In genomic region chr16:95656535-95656934, GRCm38 (mm10) we compare ENCODE assay signal across 22 mouse cellular contexts. TPM values are rescaled to one million over a fixed set of nuclear protein-coding genes. Genes with fewer than 3 reads are reported as not detected.
A peak's percentile ranks its signal among the peaks of the same experiment; 100 is the strongest.
DNase-seq lines count a peak whose midpoint lies in the region; ATAC-seq and TF ChIP-seq lines count a peak whose summit lies in the region.
"Had no signal": no experiment of that assay in that cellular context is flagged by ENCODE, and none has a peak within 500 bp of the region (broad histone marks: within the 10 kb centered on the region; RNA-seq: fewer than 3 reads in every experiment).

No protein-coding gene starts in this region.

- peak; percentile 42; the same call in 1 of the 2 replicates for ATAC-seq in kidney, postnatal 0 days (replicated peaks; ENCODE audit: low FRiP score, low read depth)
- ATAC-seq in kidney, embryonic 16.5 days (ENCODE audit: low FRiP score, low TSS enrichment): no peak
- no peak for ATAC-seq in stomach, postnatal 0 days (ENCODE audit: low FRiP score, low TSS enrichment)
- ATAC-seq: intestine, embryonic 16.5 days had no signal

- H3K4me2 ChIP-seq in kidney, postnatal 0 days (ENCODE audit: low read length): no peak overlapping the region
- H3K4me2 ChIP-seq in kidney, embryonic 16.5 days (replicated peaks; ENCODE audit: low read depth, low read length): no peak overlapping the region
- no peak overlapping the region for H3K4me2 ChIP-seq in stomach, postnatal 0 days (replicated peaks; ENCODE audit: low read depth)
- H3K4me2 ChIP-seq: heart, embryonic 13.5 days; hindbrain, embryonic 12.5 days; lung, embryonic 15.5 days; neural tube, embryonic 15.5 days; stomach, embryonic 15.5 days had no signal

- no peak for TF ChIP-seq CTCF in kidney, postnatal 0 days (IDR thresholded peaks at IDR 0.05; ENCODE audit: low read depth)
- TF ChIP-seq CTCF in stomach, postnatal 0 days (IDR thresholded peaks at IDR 0.05; ENCODE audit: low read depth): no peak

- H3K4me1 ChIP-seq in kidney, postnatal 0 days (replicated peaks; ENCODE audit: insufficient read depth, low read length): no peaks in the 10 kb centered on the region
- no peaks in the 10 kb centered on the region for H3K4me1 ChIP-seq in kidney, embryonic 16.5 days (ENCODE audit: insufficient read depth, low read length)
- no peaks in the 10 kb centered on the region for H3K4me1 ChIP-seq in ES-E14 (ENCODE audit: control insufficient read depth in 2 of 2, insufficient read depth in 2 of 2, low read length in 2 of 2, poor library complexity in 1 of 2)
- no peaks in the 10 kb centered on the region for H3K4me1 ChIP-seq in stomach, postnatal 0 days (replicated peaks; ENCODE audit: control insufficient read depth, insufficient read depth)
- H3K4me1 ChIP-seq: heart, embryonic 13.5 days; hindbrain, embryonic 12.5 days; lung, embryonic 15.5 days; megakaryocyte, embryonic 14.5 days; stomach, embryonic 15.5 days had no signal

- no peaks in the 10 kb centered on the region for H3K9me3 ChIP-seq in kidney, postnatal 0 days (replicated peaks; ENCODE audit: low read length)
- H3K9me3 ChIP-seq in kidney, embryonic 16.5 days (ENCODE audit: low read length): peaks cover 8% of the 10 kb centered on the region; the same call in 1 of the 2 replicates
- no peaks in the 10 kb centered on the region for H3K9me3 ChIP-seq in ES-E14 (ENCODE audit: control insufficient read depth, insufficient read depth, low read depth, low read length)
- H3K9me3 ChIP-seq in stomach, postnatal 0 days (ENCODE audit: control insufficient read depth, low read length): peaks cover 6% of the 10 kb centered on the region; the same call in 1 of the 2 replicates
- H3K9me3 ChIP-seq: lung, embryonic 15.5 days; neural tube, embryonic 15.5 days; stomach, embryonic 15.5 days had no signal

- H3K27me3 ChIP-seq in kidney, postnatal 0 days (ENCODE audit: insufficient read depth, low read length): no peaks in the 10 kb centered on the region
- no peaks in the 10 kb centered on the region for H3K27me3 ChIP-seq in kidney, embryonic 16.5 days (ENCODE audit: insufficient read depth, low read length)
- no peaks in the 10 kb centered on the region for H3K27me3 ChIP-seq in stomach, postnatal 0 days (ENCODE audit: control insufficient read depth, insufficient read depth, low read length)
- H3K27me3 ChIP-seq: heart, embryonic 13.5 days; hindbrain, embryonic 12.5 days; lung, embryonic 15.5 days; neural tube, embryonic 15.5 days; stomach, embryonic 15.5 days had no signal

- in situ Hi-C loops in ES-E14 (cut with MboI; ENCODE audit: low sequenced_read_pairs in 2 of 2, unreplicated experiment in 2 of 2): loop anchor here in 1 of 2 experiments (10.0 kb wide), 1 partner anchor 288 kb away; no protein-coding TSS in a partner anchor

- no peaks in the 10 kb centered on the region for H3K36me3 ChIP-seq in kidney, postnatal 0 days (ENCODE audit: insufficient read depth, low read length)
- peaks cover 3% of the 10 kb centered on the region; the same call in 1 of the 2 replicates for H3K36me3 ChIP-seq in kidney, embryonic 16.5 days (ENCODE audit: insufficient read depth, low read length)
- no peaks in the 10 kb centered on the region for H3K36me3 ChIP-seq in ES-E14 (ENCODE audit: control insufficient read depth, insufficient read depth, low read length, poor library complexity, severe bottlenecking)
- no peaks in the 10 kb centered on the region for H3K36me3 ChIP-seq in stomach, postnatal 0 days (ENCODE audit: control insufficient read depth, insufficient read depth, low read length)
- H3K36me3 ChIP-seq: heart, embryonic 13.5 days; hindbrain, embryonic 12.5 days; lung, embryonic 15.5 days; neural tube, embryonic 15.5 days; stomach, embryonic 15.5 days had no signal

- H3K4me3 ChIP-seq in kidney, postnatal 0 days (replicated peaks; ENCODE audit: low read depth, low read length): no peak overlapping the region
- H3K4me3 ChIP-seq in kidney, embryonic 16.5 days (ENCODE audit: low read length): no peak overlapping the region
- H3K4me3 ChIP-seq in ES-E14 (ENCODE audit: insufficient read depth in 1 of 2, low read depth in 1 of 2, low read length in 2 of 2, poor library complexity in 1 of 2, severe bottlenecking in 1 of 2): no peak overlapping the region
- no peak overlapping the region for H3K4me3 ChIP-seq in stomach, postnatal 0 days (ENCODE audit: low read depth, low read length)
- H3K4me3 ChIP-seq: heart, embryonic 13.5 days; hindbrain, embryonic 12.5 days; lung, embryonic 15.5 days; megakaryocyte, embryonic 14.5 days; neural tube, embryonic 15.5 days; stomach, embryonic 15.5 days had no signal

- TF ChIP-seq EP300 in stomach, postnatal 0 days (optimal IDR thresholded peaks at IDR 0.05): no peak

- no peak for DNase-seq in kidney, postnatal 0 days (ENCODE audit: low spot score)
- peak; percentile 37 for DNase-seq in ES-E14 (ENCODE audit: low read depth, low spot score)
- DNase-seq in induced T-regulatory cell, adult 2 months (ENCODE audit: low read depth): peak; percentile 33
- DNase-seq in stomach, postnatal 0 days (ENCODE audit: low spot score): no peak
- DNase-seq in c-Kit-positive CD71-positive TER-119-positive erythroid progenitor cells, embryonic 14.5 days (ENCODE audit: low spot score): no peak
- DNase-seq in adrenal gland, adult 2 months: no peak
- DNase-seq: adrenal gland, postnatal 25 days; cerebellum, adult 9-11 months; embryo, embryonic 11 days; gastrocnemius, postnatal 36 days; kidney, postnatal 14 days; layer of hippocampus, adult 9-11 months; retina, postnatal 1 day; thymus, postnatal 36 days had no signal

- H3K27ac ChIP-seq in kidney, postnatal 0 days: no peak overlapping the region
- no peak overlapping the region for H3K27ac ChIP-seq in kidney, embryonic 16.5 days (ENCODE audit: low read length)
- no peak overlapping the region for H3K27ac ChIP-seq in ES-E14 (ENCODE audit: insufficient read depth, low read depth, low read length, poor library complexity, severe bottlenecking)
- H3K27ac ChIP-seq in stomach, postnatal 0 days (replicated peaks): peak overlapping the region; percentile 35; the same call in 1 of the 2 replicates
- H3K27ac ChIP-seq: heart, embryonic 13.5 days; hindbrain, embryonic 12.5 days; lung, embryonic 15.5 days; stomach, embryonic 15.5 days had no signal

- WGBS in kidney, postnatal 0 days: 96% methylated on average over 4 of the region's 4 CpGs
- 96% methylated on average over 4 of the region's 4 CpGs for WGBS in kidney, embryonic 16.5 days
- 99% methylated on average over 4 of the region's 4 CpGs for WGBS in stomach, postnatal 0 days

- H3K9ac ChIP-seq in kidney, postnatal 0 days (ENCODE audit: low read depth, low read length): no peak overlapping the region
- H3K9ac ChIP-seq in kidney, embryonic 16.5 days (replicated peaks; ENCODE audit: low read length): no peak overlapping the region
- no peak overlapping the region for H3K9ac ChIP-seq in ES-E14 (ENCODE audit: insufficient read depth, low read depth, low read length, poor library complexity, severe bottlenecking)
- no peak overlapping the region for H3K9ac ChIP-seq in stomach, postnatal 0 days (ENCODE audit: low read length)
- H3K9ac ChIP-seq: heart, embryonic 13.5 days; hindbrain, embryonic 12.5 days; lung, embryonic 15.5 days; neural tube, embryonic 15.5 days; stomach, embryonic 15.5 days had no signal

TF ChIP-seq in ES-E14, 5 proteins besides CTCF, POLR2A, EP300 and RAD21:
- TF ChIP-seq MAFK (IDR thresholded peaks at IDR 0.05; ENCODE audit: insufficient read depth, low read depth, low read length) (no peak), ZC3H11A (IDR thresholded peaks at IDR 0.05; ENCODE audit: borderline replicate concordance, low read depth, low read length) (no peak), HCFC1 (IDR thresholded peaks at IDR 0.05; ENCODE audit: borderline replicate concordance, insufficient read depth, low read length) (no peak), ZNF384 (IDR thresholded peaks at IDR 0.05; ENCODE audit: low read depth, low read length) (no peak), CHD2 (IDR thresholded peaks at IDR 0.05; ENCODE audit: low read depth, low read length) (no peak)

RNA-seq across cellular contexts. Expression of gene Ets2, which starts 45.3 kb away (rescaled TPM):
- 50.8 and 51.7 TPM in 2 replicates for polyA plus RNA-seq in kidney, postnatal 0 days (2015; fragmentation: Nextera tagmentation; extraction: Ambion mirVana)
- 69.3 and 72.7 TPM in 2 replicates for polyA plus RNA-seq in kidney, embryonic 16.5 days (2015; fragmentation: Nextera tagmentation; extraction: Ambion mirVana)
- 12.8 and 16.2 TPM in 2 replicates for total RNA-seq in ES-E14 (2012; rRNA removed)
- polyA plus RNA-seq in stomach, postnatal 0 days (2015; fragmentation: Nextera tagmentation; extraction: Ambion mirVana): 35.1 and 38.1 TPM in 2 replicates
- total RNA-seq in adrenal gland, adult 2 months (2021): 10 to 100 TPM; 40.1 to 47.7 TPM
- polyA plus RNA-seq in adrenal gland, adult 2 months (2012; rRNA removed): 97.9 and 122 TPM in 2 replicates

Comparison
In these comparisons a context has a peak if more than half of its experiments do, and no peak if none do; other contexts are left out.
1. DNase-seq: peak in ES-E14 (single experiment) and induced T-regulatory cell, adult 2 months (single experiment); none in kidney, postnatal 0 days (single experiment), stomach, postnatal 0 days (single experiment), c-Kit-positive CD71-positive TER-119-positive erythroid progenitor cells, embryonic 14.5 days (single experiment) and adrenal gland, adult 2 months (single experiment).